Mouse (Mus musculus): ENCODE data around the gene Ppara. TPM values are rescaled to one million over a fixed set of nuclear protein-coding genes. Genes with fewer than 3 reads are reported as not detected.

The Ppara gene
- polyA plus RNA-seq, 1 experiment from 2014 or later: 5.9 TPM

DNA sequence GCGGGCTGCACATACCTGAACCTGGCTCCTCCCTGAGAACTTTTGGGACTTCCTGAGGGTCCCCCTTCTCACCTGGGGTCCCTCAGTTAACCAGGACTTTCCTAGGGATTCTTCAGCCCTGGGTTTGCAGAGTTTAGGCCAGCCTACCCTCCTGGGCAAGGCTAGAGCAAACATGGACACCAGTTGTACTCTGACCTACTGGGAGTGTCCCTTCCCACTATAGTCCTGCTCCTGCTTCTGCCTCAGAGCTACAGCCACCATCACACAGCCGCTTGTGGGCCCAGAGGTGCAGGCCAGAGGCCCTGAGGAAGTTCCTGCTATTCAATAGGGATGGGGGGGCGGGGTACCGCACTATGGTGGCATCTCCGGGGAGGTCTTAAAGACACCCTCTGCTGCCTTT is 94.7 kb downstream of the Ppara start:
- Histone ChIP-seq H3K4me1 (peaks cover 13% of the 10 kb centered on the region), H3K9me3 (no peaks in the 10 kb centered on the region), H3K4me3 (no peak overlapping the region), H3K9ac (no peak overlapping the region), H3K4me2 (no peak overlapping the region), H3K27ac (replicated peaks) (no peak overlapping the region), H3K36me3 (no peaks in the 10 kb centered on the region), H3K27me3 (replicated peaks) (no peaks in the 10 kb centered on the region; the same call in 1 of the 2 replicates)
- no peak for ATAC-seq (ENCODE audit: extremely low read depth, insufficient number of reproducible peaks, low FRiP score, low TSS enrichment)
- WGBS: 68% methylated on average over 5 of the region's 5 CpGs

DNA sequence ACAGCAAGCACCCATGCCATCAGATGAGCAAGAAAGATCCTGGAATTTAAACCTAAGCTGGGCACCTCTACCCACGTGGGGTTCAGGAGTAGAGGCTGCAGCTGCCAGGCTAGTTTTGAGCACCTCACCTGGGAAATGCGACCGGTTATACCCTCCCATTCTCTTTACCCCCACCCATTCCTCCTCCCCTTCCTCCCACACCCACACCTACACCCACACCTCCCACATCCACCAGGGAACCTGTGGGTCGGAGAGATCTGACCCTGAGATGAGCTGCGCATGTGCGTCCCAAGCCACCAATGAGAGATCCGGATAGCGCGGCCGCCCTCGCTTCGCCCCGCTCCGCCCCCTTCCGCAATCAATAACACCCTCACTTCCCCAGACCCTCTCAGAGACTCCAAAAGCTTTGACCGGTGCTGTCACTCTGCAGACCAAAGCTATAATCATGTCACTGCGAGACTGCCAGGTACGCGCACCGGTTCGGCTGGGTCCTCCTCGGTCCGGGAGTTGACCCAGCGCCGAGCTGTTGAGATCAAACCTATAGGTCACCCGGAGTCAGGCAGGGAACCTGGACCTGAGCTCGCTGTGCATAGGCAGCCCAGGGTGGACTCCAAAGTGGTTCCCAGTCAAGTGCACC is 97.3 kb downstream of the Ppara start, which contains the start of gene Ttc38:
TSS of gene Ttc38 (plus strand) at position 353 of the 637 bp plus-strand sequence.
- WGBS: 1% methylated on average over 27 of the region's 27 CpGs
- H3K27ac ChIP-seq (replicated peaks): no peak within 1 kb of the TSS; the same call in 1 of the 2 replicates
- no peaks in the 10 kb centered on the region; the same call in 1 of the 2 replicates for H3K27me3 ChIP-seq (replicated peaks)
- H3K9me3 ChIP-seq: no peaks in the 10 kb centered on the region
- ATAC-seq (ENCODE audit: extremely low read depth, insufficient number of reproducible peaks, low FRiP score, low TSS enrichment): peak; percentile 73
- peaks cover 11% of the 10 kb centered on the region for H3K4me1 ChIP-seq
- peak within 1 kb of the TSS; percentile 82 for H3K9ac ChIP-seq
- H3K4me2 ChIP-seq: peak within 1 kb of the TSS; percentile 82
- H3K4me3 ChIP-seq: peak within 1 kb of the TSS; percentile 73
- H3K36me3 ChIP-seq: 0 out of 2 replicates have a peak, but pooled peaks cover 3% of the 10 kb centered on the region

DNA sequence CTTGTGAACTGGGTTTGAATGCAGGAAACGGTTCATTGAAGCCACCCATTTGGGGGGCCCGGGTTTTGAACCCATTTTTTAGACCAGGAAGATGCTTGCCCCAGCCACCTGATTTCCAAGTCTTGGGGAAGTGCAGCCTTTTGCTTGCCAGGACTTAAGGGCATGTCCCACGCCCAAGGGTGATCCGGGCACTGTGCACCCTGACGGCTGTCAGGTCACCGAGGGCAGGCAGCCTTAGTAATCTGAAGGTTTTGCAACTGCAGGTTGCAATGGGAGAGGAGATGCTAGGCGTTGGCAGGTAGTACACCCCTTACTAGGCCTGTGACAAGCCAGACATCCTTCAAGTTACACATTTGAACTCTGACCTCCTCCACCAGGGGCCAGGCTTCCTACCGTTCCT is 97.8 kb downstream of the Ppara start:
- Histone ChIP-seq H3K4me2 (peak overlapping the region; percentile 82), H3K4me3 (peak overlapping the region; percentile 73), H3K9ac (peak overlapping the region; percentile 82), H3K27ac (replicated peaks) (no peak overlapping the region), H3K9me3 (no peaks in the 10 kb centered on the region), H3K36me3 (0 out of 2 replicates have a peak, but pooled peaks cover 3% of the 10 kb centered on the region), H3K4me1 (peaks cover 10% of the 10 kb centered on the region), H3K27me3 (replicated peaks) (no peaks in the 10 kb centered on the region; the same call in 1 of the 2 replicates)
- 43% methylated on average over 8 of the region's 8 CpGs for WGBS
- ATAC-seq (ENCODE audit: extremely low read depth, insufficient number of reproducible peaks, low FRiP score, low TSS enrichment): no peak

DNA sequence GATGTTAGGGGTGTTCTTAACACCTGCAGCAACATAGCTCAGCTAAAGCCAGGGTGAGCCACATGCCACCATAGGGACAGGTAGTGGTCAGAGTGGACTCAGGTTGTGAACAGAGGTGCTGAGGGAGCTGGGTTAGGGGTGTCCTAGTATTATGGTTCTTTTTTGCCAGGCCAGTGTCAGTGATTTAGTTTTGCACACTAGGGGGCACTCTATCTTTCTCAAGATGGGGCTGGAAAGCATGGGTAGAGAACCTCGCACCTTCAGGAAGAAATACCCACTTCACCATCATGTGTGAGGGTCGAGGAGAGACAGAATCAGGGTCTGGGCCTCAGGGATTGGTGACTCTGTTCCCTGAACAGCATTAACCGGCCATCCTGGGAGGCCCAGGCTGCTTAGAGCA is 100.6 kb downstream of the Ppara start:
- 52% methylated on average over 3 of the region's 3 CpGs for WGBS
- Histone ChIP-seq H3K4me3 (no peak overlapping the region), H3K9ac (no peak overlapping the region), H3K36me3 (0 out of 2 replicates have a peak, but pooled peaks cover 3% of the 10 kb centered on the region), H3K9me3 (no peaks in the 10 kb centered on the region), H3K27ac (replicated peaks) (no peak overlapping the region), H3K27me3 (replicated peaks) (no peaks in the 10 kb centered on the region), H3K4me1 (peaks cover 10% of the 10 kb centered on the region), H3K4me2 (no peak overlapping the region)
- ATAC-seq (ENCODE audit: extremely low read depth, insufficient number of reproducible peaks, low FRiP score, low TSS enrichment): no peak

DNA sequence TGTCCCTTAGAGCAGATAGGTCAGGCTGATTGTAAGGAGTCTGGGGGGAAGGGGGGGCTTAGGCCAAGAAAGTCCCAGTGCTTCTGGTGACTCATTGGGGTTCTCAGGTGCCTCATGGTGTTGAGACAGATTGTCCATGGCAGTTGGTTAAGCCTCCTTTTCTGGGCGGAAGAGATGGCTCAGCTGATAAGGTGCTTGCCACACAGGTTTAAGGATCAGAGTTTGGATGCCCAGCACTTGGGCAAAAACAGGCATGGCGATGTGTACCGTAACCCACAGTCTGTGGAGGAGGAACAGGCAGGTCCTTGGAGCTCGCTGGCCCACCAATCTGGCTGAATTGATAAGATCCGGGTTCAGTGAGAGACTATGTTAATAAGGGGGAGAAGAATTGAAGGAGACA is 102.1 kb downstream of the Ppara start:
- H3K9me3 ChIP-seq: no peaks in the 10 kb centered on the region

DNA sequence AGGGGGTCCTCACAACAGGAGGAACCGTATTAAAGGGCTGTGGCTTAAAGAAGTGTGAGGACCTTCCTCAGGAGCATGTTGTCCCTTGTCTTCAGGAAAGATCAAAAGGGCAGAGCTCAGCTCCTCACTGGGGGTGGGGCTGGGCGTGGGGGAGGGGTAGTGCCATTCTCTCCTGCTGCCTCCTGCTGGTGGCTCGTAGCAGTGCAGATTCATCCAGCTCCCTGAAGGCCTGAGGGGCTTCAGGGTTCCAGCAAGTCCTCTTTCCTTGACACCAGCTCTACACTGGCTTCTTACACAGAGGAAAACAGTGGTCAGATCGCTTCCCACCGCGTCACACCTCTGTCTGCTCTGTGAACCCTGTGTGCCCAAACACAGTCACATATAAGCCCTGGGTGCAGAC is 106.2 kb downstream of the Ppara start:
- no peak overlapping the region for H3K4me3 ChIP-seq
- no peak overlapping the region for H3K9ac ChIP-seq
- H3K4me2 ChIP-seq: no peak overlapping the region
- WGBS: 26% methylated on average over 6 of the region's 6 CpGs
- H3K36me3 ChIP-seq: 0 out of 2 replicates have a peak, but pooled peaks cover 3% of the 10 kb centered on the region
- H3K27ac ChIP-seq (replicated peaks): no peak overlapping the region
- H3K27me3 ChIP-seq (replicated peaks): no peaks in the 10 kb centered on the region
- H3K4me1 ChIP-seq: no peaks in the 10 kb centered on the region; the same call in 1 of the 2 replicates
- no peaks in the 10 kb centered on the region for H3K9me3 ChIP-seq
- no peak for ATAC-seq (ENCODE audit: extremely low read depth, insufficient number of reproducible peaks, low FRiP score, low TSS enrichment)

More for the DNA sequence above, 102.1 kb downstream of the Ppara start:
- H3K27ac ChIP-seq (replicated peaks): no peak overlapping the region
- H3K9ac ChIP-seq: no peak overlapping the region
- WGBS: 84% methylated on average over 5 of the region's 5 CpGs
- no peak for ATAC-seq (ENCODE audit: extremely low read depth, insufficient number of reproducible peaks, low FRiP score, low TSS enrichment)
- 0 out of 2 replicates have a peak, but pooled peaks cover 3% of the 10 kb centered on the region for H3K36me3 ChIP-seq
- H3K4me1 ChIP-seq: peaks cover 4% of the 10 kb centered on the region
- no peaks in the 10 kb centered on the region for H3K27me3 ChIP-seq (replicated peaks)
- H3K4me3 ChIP-seq: no peak overlapping the region
- H3K4me2 ChIP-seq: no peak overlapping the region

DNA sequence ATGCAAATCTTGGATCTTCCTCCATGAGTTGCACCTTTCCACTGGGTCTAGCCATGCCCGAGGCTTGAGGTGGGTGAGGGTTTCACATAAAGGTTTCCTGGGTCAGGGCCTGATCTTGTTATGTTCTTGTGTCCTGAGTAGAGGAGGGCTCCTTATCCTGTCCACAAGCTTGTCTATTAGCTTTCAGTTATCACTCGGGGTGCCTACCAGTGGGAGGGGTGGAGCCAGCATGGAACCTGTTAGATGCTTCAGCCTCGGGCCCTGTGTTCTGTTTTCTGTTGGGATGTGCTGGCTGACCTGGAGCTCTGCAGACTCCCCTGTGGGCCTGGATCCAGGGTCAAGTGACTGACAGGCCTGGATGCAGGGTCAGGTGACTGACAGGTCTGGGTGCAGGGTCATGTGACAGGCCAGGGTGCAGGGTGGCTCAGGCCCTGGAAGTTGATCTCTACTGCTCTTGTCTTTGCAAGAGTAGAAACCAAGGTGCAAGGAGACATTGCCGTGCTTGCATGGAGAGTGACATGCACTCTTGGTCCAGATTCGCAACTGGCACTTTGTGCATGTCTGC is 107.1 kb downstream of the Ppara start:
- Histone ChIP-seq H3K36me3 (no peaks in the 10 kb centered on the region), H3K27me3 (replicated peaks) (no peaks in the 10 kb centered on the region), H3K4me3 (no peak overlapping the region), H3K9me3 (no peaks in the 10 kb centered on the region), H3K4me1 (no peaks in the 10 kb centered on the region; the same call in 1 of the 2 replicates), H3K4me2 (no peak overlapping the region), H3K9ac (no peak overlapping the region), H3K27ac (replicated peaks) (no peak overlapping the region)
- no peak for ATAC-seq (ENCODE audit: extremely low read depth, insufficient number of reproducible peaks, low FRiP score, low TSS enrichment)
- WGBS: 66% methylated on average over 5 of the region's 5 CpGs

DNA sequence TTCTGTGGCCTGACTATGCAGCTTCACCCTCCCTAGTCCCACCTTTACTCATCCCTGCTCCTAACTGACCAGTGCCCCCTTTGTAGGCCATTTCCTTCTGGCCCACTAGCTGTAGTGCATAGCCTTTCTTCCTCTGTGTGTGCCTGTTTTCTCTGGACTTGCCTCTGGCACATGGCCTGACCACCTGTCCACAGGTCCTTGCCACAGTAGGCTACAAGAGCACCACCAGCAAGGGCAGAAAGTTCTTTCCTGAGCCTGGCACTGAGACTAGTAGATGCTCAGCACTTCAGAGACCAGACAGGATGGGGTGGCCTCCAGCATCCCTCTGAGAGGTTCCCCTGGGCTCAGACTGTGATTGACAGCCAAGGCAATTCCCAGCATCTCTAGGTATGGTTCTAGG is 110.3 kb downstream of the Ppara start:
- H3K4me3 ChIP-seq: no peak overlapping the region
- H3K9me3 ChIP-seq: no peaks in the 10 kb centered on the region
- no peaks in the 10 kb centered on the region; the same call in 1 of the 2 replicates for H3K4me1 ChIP-seq
- H3K4me2 ChIP-seq: no peak overlapping the region
- no peaks in the 10 kb centered on the region for H3K27me3 ChIP-seq (replicated peaks)
- H3K9ac ChIP-seq: no peak overlapping the region
- no peak overlapping the region for H3K27ac ChIP-seq (replicated peaks)
- no peaks in the 10 kb centered on the region for H3K36me3 ChIP-seq
- no peak for ATAC-seq (ENCODE audit: extremely low read depth, insufficient number of reproducible peaks, low FRiP score, low TSS enrichment)

DNA sequence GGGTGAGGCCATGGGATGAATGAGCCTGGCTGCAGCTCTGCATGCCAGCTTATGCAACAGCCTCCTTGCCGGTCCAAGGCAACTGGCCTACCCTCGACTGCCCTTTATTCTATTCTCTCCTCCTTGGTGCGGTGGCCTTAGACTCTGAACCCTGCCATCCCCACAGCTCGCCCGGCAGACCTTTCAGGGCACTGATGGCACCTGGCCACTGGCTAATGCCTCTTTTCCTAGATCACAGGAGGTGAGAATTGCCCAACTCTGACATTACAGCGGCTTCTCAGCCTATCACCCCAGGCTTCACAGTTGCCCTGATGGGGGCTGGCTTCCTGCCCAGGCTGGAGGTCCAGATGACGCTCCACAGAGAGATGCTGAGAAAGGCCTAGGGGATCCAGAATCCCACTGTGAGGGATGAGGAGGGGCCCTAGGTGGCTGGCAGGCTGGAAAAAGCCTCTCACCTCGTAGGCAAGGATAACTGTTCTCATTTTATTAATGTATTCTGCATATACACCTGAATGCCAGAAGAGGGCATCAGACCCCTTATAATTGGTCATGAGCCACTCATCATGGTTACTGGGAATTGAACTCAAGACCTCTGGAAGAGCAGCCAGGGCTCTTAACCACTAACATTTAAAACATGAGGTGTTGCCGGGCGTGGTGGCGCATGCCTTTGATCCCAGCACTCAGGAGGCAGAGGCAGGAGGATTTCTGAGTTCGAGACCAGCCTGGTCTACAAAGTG is 117.0 kb downstream of the Ppara start:
- Histone ChIP-seq H3K4me2 (no peak overlapping the region), H3K9me3 (no peaks in the 10 kb centered on the region), H3K36me3 (peaks cover 2% of the 10 kb centered on the region; the same call in 1 of the 2 replicates), H3K4me1 (no peaks in the 10 kb centered on the region), H3K27me3 (replicated peaks) (no peaks in the 10 kb centered on the region), H3K4me3 (no peak overlapping the region), H3K27ac (replicated peaks) (no peak overlapping the region), H3K9ac (no peak overlapping the region)
- 71% methylated on average over 12 of the region's 12 CpGs for WGBS
- ATAC-seq (ENCODE audit: extremely low read depth, insufficient number of reproducible peaks, low FRiP score, low TSS enrichment): no peak

Measured in heart, embryonic 13.5 days (tissue).